Mouse (Mus musculus) cerebellum, adult 11 months (tissue): ENCODE data around the gene Suco.
A peak's percentile ranks its signal among the peaks of the same experiment; 100 is the strongest.

Experiments used
- DNase-seq: peaks from one replicate; pipeline ENCODE4 v3.0.0; 2022

Suco gene

DNA sequence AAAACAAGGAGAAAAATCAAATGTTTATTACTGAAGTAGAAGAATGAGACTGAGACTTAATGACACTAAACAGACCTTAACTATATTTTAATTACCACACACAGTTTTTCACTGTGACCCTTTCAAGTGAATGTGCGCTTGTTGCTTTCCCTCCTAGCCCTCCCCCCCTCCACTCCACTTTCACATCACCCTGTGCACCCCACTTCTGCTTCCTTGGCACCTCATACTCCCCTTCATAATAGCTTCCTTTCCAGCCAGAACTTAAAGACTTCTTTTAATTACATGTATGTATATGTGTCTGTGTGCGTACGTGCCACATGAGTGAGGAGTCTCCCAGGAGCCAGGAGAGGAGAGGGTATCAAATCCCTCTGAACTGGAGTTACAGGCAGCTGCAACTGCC is 12.3 kb upstream of the Suco start:
- DNase-seq, result no peak

DNA sequence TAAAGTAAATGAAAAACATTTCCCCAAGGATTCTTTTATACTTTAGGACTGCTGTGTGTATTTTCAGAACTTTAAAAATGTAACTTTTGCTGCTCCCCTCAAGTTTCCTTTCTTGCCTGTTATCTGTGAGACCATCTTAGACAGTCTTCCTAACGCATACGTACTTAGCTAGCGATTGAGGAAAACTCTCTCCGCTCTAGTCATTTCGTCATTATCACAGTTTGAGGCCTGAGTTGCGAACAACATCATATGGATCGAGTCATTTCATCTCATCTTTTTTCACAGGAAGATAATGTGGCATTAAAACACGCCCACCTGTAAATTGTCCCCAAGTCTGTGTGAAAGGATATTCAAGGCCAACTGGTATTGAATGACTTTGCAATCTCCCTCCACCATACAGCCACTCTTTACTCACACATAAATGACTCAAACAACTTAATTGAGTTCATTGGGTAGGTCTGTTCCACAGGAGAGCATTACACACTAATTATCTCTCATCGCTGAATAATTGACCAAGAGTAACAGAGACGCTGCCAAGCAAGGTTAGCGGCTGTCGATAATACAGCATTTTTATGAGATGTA is 11.3 kb upstream of the Suco start:
- no peak for DNase-seq

DNA sequence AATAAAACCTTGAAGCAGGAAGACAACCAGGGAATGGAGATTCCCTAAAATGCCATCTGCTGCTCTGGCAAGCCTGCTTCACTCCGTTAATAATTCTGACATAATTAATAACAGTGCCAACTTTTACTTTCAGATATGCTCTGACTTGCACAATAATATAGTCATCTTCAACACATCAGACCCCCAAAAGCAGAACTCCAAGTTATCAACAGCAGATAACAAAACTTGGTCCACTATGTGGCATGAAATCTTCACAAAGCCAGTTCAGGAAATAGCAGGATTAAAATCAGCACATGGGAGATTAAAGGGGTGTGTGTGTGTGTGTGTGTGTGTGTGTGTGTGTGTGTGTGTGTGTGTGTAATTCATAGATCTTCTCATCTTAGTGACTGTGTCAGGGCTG is 9.3 kb upstream of the Suco start:
- no peak for DNase-seq

DNA sequence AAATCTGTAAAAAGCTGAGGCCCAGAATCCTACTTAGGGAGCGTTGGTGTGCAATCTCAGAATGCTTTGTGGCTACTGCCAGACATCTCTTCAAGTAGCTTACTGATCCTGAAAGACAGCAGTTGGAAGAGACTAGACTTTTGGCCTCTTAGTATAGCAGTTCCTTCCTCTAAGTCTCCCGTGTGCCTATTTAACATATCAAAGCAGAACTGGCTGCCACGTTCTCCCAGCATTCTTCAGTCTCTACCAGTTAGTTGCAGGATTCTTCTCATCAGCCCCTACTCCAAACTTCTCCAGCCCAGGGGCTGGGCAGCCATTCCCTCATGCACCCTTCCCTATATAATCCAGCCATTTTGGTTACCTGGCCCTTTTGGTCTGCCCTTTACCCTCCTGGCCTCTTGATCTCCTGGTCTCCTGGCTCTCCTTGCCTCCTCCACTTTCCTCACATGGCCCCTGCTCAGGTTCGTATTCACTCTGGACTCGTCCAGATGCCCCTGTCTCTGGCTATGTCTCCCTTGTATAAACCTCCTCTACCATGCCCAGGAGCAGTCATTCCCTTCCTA is 1.2 kb upstream of the Suco start:
- DNase-seq, result peak; percentile 21

DNA sequence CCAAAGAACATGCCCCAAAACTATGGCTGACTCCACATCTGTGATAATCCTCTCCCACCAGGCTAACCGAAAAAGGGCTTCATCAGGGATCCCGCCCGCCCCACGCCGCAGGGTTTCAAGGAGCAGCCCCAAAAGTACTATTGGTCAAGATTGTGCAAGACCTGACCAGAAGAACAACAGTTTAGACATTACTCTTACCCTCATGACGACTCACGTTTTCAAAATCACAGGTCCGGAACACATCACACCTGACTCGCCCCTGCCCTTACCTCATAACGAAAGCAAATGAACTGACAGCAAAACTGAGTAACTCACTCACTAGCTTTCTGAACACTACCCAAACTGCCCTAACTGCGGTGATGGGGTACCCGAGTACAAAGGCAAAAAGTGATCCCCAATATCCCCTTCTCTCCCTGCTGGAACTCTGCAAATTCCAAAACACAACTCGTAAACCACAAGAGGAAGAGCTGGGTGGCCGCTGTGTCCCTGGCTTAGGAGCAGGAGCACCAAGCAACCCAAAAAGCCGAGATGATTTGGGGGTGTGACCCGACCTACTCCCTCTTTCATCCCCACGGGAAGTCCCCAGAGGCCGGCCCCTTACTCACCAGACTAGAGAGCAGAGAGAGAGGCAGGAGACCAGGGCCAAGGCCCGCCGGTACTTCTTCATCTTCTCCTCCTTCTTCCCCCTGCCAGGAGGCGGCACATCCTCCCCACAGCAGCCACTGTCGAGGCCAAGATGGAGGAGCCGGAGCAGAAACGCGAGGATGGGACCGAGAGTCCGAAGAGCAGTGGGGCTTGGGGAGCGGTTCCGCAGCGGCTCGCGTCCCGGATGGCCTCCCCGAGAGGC is 553 bp downstream of the Suco start:
- DNase-seq, result no peak

DNA sequence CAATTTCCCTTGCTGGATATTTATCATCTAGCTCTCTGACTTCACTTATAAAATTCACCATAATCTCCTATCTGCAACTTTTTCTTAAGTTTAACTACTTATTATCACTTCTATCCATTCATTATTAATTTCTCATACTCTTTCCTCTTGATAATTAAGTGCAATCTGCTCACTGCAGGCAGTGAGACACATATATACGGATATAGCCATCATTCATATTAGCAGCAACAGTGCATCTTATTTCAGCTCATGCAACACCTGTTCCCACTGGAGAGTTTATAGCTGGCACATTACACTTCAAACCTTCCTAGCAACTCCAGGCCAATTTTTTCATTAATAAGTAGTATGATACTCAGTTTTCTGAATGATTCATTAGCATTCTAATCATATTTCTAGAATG is 7.1 kb downstream of the Suco start:
- DNase-seq, result no peak

DNA sequence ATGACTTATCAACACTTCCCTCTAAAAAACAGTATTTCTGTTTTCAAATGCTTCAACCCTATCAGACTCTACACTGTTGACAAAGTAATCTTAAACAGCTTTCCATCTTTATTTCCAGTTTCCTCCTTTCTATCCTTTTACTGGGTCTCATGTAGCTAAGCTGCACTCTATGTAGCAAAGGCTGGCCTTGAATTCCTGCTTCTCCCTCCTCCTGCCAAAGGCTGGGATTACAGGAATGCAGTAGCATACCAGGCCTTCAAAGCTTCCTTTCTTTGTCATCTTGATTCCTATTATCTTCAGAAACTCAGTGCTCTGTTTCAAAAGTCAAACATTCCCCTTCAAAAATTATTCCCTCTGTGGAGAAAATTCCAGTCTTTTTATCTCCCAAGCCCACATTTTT is 8.1 kb downstream of the Suco start:
- no peak for DNase-seq

DNA sequence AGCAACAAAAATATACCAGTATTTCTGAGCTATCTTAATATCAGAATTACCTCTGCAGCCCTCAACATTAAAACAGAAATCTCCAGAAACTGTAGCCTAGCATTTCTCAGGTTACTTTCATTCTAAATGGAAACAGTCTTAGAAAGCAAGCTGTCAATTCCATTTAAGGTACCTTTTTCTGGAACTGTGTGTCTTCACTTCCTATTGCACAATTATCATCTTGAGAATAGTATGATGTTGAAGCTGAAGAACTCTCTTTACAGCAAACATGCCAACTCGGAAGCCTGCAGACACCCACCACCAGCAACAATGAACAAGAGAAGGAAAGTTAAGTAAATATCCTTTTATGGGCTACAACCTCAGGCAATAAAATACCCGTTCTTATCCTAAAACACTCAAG is 12.7 kb downstream of the Suco start:
- no peak for DNase-seq

DNA sequence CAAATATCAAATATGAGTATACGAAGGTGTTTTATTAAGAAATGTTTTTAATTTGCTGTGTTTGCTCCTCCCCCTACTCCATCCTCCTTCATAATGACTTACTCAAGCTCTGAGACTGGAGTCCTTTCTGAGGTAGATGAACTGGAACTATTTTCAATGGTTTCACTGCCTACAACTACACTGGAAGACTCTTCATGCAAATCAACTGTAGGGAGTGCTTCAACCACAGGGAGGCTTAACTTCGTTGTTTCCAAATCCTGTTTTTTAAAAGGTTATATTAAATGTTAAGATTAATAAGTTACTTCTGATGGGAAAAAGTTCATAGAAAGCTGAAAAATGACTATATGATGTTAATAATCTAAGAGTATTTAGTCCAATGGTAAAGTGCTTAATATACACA is 17.2 kb downstream of the Suco start:
- no peak for DNase-seq

DNA sequence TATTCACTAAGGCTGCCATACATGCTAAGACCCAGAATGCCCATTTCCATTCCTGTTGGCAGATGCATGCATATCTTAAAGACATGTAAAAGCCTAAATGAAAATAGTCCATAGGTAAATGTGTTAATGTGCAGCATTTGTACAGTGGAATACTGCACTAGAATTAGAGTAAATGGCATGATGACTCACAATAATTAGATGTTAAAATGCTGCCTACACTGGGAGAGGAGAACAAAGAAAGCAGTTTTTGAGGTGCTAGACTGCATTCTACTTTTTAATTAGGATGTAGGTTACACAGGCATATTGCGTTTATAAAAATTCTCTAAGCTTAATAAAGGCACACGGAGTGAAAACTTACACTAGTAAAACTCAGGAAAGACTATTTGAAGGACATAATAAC is 49.8 kb downstream of the Suco start:
- no peak for DNase-seq

DNA sequence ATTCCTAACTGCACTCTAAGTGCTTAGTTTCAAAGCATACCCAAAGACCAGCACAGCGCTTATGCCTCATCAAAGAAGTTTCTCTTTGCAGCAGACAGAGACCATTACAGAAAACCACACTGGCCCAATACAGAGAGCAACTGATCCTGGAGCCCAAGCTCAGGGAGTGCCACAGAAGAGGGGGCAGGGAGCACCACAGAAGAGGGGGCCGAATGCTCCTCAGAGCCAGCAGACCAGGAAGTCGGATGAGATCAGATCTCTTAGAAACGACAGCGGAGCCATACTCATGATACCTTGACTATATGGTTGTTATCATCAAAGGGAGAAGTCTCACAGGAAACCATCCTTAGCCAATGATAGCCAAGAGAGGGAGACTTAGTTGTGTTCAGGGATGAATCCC is 67.1 kb downstream of the Suco start:
- DNase-seq, result no peak

DNA sequence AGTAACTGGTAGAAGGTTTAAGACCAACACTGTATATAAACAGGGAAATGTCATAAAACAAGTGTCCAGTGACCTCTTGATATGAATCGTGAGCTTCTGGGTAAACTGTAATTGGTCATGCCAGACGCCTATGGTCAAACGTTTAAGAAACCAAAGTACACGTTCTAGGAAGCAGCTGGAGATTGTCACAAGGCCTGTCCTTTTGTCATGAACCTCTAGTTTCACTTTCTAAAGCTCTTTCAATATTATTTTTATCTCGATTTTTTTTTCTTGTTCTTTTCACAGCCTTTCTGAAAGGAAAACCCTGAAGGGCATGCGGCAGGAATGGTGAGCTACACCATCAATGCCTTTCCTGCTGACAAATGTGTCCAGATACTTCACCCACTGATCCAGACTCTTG is 67.5 kb downstream of the Suco start:
- no peak for DNase-seq

DNA sequence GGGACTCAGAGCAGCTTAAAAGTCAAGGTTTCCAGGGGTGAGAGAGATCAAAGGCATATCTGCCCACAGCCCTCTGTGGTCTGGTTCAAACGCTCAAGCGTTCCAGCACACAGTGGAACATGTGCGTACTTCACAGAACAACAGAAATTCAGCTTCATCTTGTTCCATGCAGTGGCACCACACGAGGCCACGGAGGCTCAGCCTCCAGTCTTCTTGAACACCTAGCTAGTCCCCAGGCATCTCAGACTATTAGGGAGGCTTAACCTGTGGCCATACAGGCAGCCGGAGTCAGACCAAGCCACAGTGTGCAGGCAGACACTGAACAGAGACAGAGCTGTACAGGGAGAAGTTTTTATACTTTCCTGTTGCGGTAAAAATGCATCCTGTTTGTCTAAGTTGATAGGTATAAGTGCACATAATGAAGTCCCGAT is 71.9 kb downstream of the Suco start:
- DNase-seq, result no peak

DNA sequence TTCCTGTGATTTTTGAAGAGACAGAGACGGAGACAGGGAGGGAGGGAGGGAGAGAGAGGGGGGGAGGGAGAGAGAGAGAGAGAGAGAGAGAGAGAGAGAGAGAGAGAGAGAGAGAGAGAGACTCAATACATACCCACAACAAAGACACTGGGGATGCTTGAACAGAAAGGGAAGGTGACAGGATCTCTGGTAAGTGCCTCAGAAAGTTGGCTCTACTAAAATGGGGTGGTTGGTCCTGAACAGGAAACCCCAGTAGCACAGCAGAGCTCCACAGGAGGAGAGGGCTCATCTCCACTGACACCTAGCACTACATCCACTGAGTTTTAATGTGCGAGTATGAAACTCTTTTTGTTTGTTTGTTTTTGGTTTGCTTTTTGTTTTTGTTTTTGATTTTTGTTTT is 75.2 kb downstream of the Suco start:
- no peak for DNase-seq

DNA sequence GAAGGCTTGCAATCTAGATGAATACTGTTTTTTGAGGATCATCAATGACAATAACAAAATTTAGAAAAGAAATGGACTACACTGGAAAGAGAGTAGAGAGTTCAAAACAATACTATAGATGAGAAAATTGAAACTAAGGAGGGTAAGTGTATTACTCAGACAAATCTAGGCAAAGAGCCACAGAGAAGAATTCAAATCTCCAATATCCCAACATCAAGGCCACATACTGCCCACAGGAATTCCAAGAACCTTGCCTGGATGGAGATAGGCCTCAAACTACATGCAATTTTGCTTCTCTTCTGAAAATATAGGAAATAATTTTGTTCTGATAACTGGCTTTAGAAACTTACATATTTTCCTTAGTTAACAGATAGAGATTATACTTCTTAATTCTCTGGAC is 76.2 kb downstream of the Suco start:
- DNase-seq, result no peak

DNA sequence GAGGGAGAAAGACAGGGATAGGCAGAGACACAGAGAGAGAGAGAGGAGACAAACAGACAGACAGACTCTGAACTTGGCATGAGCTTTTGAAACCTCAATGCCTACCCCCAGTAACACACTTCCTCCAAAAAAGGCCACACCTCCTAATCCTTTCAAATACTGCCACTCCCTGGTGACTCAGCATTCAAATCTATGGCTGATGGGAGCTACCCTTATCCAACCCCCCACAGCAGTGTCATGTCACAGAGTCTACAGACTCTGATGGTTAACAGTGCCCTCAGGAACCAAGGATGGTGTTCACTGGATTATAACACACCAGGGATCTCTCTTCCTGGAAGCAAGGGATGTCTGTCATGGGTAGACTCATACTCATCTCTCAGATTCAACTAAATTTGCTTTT is 76.7 kb downstream of the Suco start:
- no peak for DNase-seq

DNA sequence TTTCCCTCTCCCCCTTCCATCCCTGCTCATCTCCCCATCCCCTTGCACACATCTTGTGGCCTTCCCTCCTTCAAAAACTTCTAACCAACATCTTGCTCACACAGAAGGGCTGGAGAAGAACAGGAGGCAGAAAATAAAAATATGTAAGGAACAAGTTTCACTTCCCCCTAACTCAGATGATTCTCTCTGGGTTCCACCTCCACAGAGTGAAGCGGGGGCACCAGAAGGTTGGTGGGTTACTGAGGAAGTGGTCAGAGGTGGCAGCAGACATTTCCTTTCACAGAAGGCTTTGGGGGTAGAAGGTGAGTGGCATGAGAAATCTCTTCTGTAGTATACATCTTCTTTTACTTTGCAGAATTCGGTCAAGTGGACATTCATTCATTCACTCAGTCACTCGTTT is 77.6 kb downstream of the Suco start:
- DNase-seq, result no peak

DNA sequence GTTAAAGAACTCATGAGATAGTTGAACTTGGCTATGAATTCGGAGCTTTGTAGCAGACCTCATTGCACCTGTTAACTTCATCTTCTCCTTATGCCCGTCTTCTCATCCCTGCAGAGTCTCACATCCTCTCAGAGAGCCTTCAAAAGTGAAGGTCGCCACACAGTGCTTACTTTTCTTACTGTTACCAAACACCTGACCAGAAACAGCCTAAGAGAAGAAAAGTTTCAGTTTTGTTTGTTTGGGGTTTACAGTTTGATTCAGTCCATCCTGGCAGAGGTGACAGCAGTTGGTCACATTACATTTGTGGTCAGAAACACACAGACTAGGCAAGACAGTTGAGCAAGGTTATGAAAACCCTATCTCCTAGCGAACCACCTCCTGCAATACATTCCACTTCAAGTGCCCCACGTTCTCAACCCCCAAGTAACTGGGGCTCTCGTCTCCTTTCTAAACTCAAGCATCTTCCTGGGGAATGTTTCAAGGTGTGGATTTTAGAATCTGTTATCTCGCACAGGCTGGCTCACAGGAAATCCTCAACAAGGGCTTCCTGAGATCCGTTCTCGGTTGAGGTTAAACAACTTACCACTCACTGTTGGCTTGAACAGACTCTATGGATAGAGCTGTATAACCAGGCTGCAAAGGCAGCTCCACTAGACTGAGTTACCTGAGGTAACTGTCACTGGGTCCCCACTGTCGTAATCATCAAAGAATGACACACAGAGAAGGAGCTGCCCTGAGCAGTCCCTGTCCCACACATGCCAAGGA is 81.9 kb downstream of the Suco start:
- DNase-seq, result no peak

DNA sequence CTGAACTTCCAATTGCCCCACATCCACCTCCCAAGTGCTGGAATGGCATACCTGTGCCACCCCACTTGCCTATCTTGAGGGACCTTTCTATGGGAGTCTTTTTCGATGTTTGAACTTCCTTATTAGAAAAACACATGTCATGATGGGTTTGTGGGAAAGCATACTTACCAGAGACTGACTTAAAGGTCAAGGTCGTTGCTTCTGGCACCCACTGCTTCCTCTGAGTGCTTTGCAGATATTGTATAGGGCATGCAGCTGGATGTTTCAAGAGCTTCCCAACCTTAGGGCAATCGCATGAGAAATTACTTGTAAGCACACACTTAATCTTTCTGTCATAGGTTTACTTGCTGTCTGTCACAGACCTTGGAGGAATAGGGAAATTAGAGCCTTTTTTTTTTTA is 83.2 kb downstream of the Suco start:
- no peak for DNase-seq

DNA sequence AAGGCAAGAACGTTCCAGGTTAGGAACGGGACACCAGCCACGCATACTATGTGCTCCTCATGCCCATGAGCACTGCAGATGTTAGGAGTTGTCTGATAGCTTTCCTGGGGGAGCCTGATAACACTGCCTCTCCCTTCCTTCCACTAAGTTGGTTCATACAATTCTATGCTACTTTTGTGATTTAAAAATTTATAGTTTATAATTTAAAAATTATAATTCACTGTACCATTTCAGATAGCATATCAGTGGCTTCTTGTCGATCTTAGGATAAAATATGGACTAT is 83.9 kb downstream of the Suco start:
- no peak for DNase-seq

DNA sequence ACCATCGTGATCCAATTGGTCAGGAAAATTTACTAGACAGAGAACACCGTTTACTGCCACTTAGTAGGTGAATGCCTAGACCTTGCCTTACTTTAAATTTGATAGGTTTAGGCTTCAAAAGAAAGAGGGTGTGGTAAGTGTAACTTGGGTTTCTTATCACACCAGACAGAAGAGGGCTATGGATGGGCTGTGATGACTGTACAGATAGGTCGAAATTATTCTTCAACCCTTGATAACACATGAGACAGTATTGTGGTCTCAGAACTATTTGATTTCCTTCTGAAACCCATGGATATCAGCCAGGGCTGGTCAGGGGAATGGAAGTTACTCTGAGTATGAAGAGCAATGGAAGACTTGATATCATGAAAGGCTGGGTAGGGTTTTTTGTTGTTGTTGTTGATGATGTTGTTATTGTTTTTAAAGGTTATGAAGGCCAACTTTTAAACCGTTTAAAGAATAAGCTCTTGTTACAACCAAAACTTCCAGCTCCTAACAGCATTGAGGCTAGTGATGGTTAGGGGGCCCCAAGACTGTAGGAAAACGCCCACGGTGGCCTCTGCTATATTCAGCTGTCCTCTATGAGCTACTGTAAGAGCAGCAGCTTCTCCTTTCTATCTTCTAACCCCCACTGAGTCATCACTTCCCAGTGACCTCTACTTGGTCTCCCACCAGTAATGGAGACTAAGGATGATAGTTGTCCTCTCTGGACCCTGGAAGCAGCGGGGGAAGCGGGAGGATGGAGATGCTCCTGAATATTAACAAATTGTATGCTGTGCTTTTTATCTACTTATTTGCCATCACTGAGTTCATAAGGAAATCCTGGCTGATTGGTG is 84.4 kb downstream of the Suco start:
- no peak for DNase-seq

DNA sequence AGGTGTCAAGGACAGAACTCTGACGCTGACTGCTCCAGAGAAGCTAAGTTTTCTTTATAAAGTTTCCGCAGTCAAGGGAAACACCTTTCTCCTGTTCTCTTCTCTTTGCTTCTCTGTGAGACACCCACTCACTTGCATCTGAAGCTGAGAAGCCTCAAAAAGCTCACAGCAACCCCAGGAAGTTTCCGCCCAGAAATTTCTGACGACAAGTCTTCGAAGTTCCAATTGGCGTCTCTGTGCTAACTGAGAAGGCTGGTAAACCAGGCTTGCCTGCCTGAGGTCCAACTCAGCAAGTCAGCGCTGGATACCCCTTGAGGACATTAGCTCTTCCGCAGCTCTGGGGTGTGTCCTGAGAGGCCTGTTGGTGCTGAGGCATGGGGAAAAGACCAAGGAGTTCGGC is 88.1 kb downstream of the Suco start, which contains the start of gene Fasl:
Gene Fasl (minus strand): TSS at position 157 of the 400 bp plus-strand sequence.
- DNase-seq, result no peak

DNA sequence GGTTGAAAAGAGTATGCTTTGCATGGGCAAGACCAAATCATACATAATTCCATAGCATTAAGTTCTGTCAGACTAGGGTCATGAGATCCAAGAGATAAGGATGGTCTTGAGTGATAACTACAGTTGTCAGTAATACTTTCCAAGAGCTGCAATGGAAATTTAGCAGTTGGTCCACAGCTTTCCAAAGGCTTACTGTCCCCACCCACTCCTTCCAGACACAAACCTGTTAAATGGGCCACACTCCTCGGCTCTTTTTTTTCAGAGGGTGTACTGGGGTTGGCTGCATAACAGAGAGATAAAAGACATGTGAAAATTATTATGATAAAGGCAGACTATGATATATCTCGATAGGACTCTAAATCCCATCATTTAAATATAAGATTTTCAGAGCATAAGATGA is 93.8 kb downstream of the Suco start:
- DNase-seq, result no peak
